Mouse (Mus musculus) layer of hippocampus, postnatal 14 days (tissue): Measurements from ENCODE around the gene Dync1h1. TPM values are rescaled to one million over a fixed set of nuclear protein-coding genes. Genes with fewer than 3 reads are reported as not detected.
"Not testable (repeated sequence)": the region's sequence is repeated elsewhere in the genome, so short reads cannot be mapped to it uniquely, and the experiment has no call there.

ENCODE experiments used
- DNase-seq, 2 experiments: peaks; one replicate each; pipeline ENCODE4 v3.0.0; 2021 to 2022; ENCODE audit warnings: low spot score in 2 of 2, mixed read lengths in 1 of 2
- total RNA-seq, 2 experiments: library from RNA; stranded (reverse); gene quantifications; 2 replicates each; pipeline ENCODE4 v1.2.3; 2021

Dync1h1 gene
- total RNA-seq, 2 experiments from 2014 or later: 301 to 319 TPM

GRCm38 (mm10) chr12:110606161-110606560 is 4.9 kb downstream of the Dync1h1 start:
- no peak for DNase-seq

GRCm38 (mm10) chr12:110606676-110607075 is 5.4 kb downstream of the Dync1h1 start:
- no peak for DNase-seq

GRCm38 (mm10) chr12:110608460-110609152 is 7.4 kb downstream of the Dync1h1 start:
- peak in 1 of 2 experiments; percentile 24 for DNase-seq

GRCm38 (mm10) chr12:110609153-110609497 is 7.9 kb downstream of the Dync1h1 start:
- DNase-seq: no peak

GRCm38 (mm10) chr12:110610713-110611112 is 9.5 kb downstream of the Dync1h1 start:
- DNase-seq: no peak

GRCm38 (mm10) chr12:110630056-110630455 is 28.8 kb downstream of the Dync1h1 start:
- no peak for DNase-seq

- no peak for DNase-seq
Measured at GRCm38 (mm10) chr12:110636293-110636692, 35.0 kb downstream of the Dync1h1 start.

- no peak for DNase-seq
Measured at GRCm38 (mm10) chr12:110637507-110638114, 36.4 kb downstream of the Dync1h1 start.

- DNase-seq: no peak
Measured at GRCm38 (mm10) chr12:110650241-110650641, 49.0 kb downstream of the Dync1h1 start.

GRCm38 (mm10) chr12:110651464-110651863 is 50.2 kb downstream of the Dync1h1 start:
- DNase-seq: no peak

- no peak for DNase-seq
Measured at GRCm38 (mm10) chr12:110661746-110662145, 60.5 kb downstream of the Dync1h1 start.

GRCm38 (mm10) chr12:110667466-110668077 is 66.3 kb downstream of the Dync1h1 start:
- DNase-seq: no peak

- DNase-seq: no peak
Measured at GRCm38 (mm10) chr12:110674243-110674642, 73.0 kb downstream of the Dync1h1 start.

- no peak for DNase-seq
Measured at GRCm38 (mm10) chr12:110681191-110681590, 79.9 kb downstream of the Dync1h1 start.

GRCm38 (mm10) chr12:110681878-110682277 is 80.6 kb downstream of the Dync1h1 start:
- no peak for DNase-seq

- DNase-seq: no peak
Measured at GRCm38 (mm10) chr12:110682561-110683299, 81.5 kb downstream of the Dync1h1 start, which contains the start of gene 1700001K19Rik. TSS of gene 1700001K19Rik (minus strand) at chr12:110682619.

- no peak for DNase-seq
Measured at GRCm38 (mm10) chr12:110683580-110683979, 82.3 kb downstream of the Dync1h1 start.

GRCm38 (mm10) chr12:110687894-110688734 is 86.9 kb downstream of the Dync1h1 start:
- DNase-seq: peak; percentile 52 to 55

- not testable (repeated sequence) for DNase-seq
Measured at GRCm38 (mm10) chr12:110688921-110689320, 87.7 kb downstream of the Dync1h1 start.

- DNase-seq: no peak
Measured at GRCm38 (mm10) chr12:110689919-110690643, 88.8 kb downstream of the Dync1h1 start.
